Mouse (Mus musculus): ENCODE data around the gene Tesk1. TPM values are rescaled to one million over a fixed set of nuclear protein-coding genes. Genes with fewer than 3 reads are reported as not detected.
A peak's percentile ranks its signal among the peaks of the same experiment; 100 is the strongest.
"Not testable (repeated sequence)": the region's sequence is repeated elsewhere in the genome, so short reads cannot be mapped to it uniquely, and the experiment has no call there.

Tesk1 gene
- total RNA-seq, 2 experiments from 2014 or later, result 70.3 to 72.1 TPM

DNA sequence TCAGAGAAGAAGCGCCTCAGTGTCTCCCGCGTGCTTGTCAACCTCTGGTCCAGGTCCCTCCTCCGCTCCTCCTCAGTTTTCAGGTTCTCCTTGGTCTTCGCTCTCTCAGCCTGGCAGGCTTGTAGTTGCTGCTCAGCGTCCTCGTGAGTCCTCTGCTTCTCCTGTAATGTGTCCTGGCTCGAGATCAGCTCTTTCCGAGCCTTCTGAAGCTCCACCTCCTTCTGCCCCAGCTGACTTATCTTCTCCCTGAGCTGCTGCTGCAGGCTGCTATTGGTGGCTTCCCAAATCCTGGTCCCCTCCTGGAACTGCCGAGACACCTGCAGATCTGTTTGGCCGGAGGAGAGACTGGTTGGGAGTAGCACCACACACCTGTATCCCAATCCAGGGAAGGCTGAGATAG, 10.6 kb downstream of the Tesk1 start:
- DNase-seq (ENCODE audit: low spot score in 2 of 2), result no peak

GRCm38 (mm10) chr4:43453413-43453812, 11.7 kb downstream of the Tesk1 start:
- DNase-seq (ENCODE audit: low spot score in 2 of 2), result no peak

- DNase-seq (ENCODE audit: low spot score in 2 of 2), result no peak
Measured at GRCm38 (mm10) chr4:43454041-43454836, 12.5 kb downstream of the Tesk1 start, which contains the start of gene Cd72. Gene Cd72, minus strand, starts transcription at chr4:43454628.

GRCm38 (mm10) chr4:43456470-43456869, 14.7 kb downstream of the Tesk1 start:
- DNase-seq (ENCODE audit: low spot score in 2 of 2), result no peak

DNA sequence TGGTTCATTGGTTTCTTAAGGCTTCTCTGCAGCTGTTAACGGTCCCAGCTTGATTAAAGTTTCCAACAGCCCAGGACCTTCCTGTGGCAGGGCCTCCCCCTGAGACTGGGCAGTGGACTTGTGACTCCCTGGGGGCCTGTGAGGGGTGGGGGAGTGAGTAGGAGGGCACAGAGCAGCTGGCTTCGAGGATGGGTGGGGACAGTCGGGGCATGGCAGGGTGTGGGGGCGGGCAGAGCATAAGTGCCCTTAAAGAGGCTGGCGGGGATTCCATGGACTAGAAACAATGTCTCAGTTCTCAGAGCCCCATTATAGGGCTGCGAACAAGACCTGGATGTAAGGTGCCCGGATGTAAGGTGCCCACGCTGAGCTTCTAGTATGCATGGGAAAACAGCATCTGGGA, 15.4 kb downstream of the Tesk1 start:
- DNase-seq (ENCODE audit: low spot score in 2 of 2), result no peak

DNA sequence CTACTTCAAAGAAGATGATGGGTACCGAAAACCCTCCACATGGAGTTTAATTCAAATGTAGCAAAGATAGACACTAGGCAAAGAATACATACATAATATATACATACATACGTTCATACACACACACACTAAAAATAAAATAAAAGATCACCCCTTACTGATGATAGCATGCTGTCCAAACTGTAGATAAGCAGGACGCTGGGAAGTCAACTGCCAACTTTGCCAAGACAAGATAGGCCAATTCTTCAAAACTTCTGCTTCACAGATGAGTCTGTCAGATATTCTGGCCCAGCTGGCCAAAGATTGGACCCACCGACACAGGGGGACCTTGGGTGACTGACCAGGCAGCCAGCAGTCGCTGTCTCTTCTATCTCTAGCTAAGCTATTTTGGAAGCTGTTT, 21.4 kb downstream of the Tesk1 start:
- no peak for DNase-seq (ENCODE audit: low spot score in 2 of 2)

- no peak for DNase-seq (ENCODE audit: low spot score in 2 of 2)
Measured at GRCm38 (mm10) chr4:43465935-43466334, 24.2 kb downstream of the Tesk1 start.

DNA sequence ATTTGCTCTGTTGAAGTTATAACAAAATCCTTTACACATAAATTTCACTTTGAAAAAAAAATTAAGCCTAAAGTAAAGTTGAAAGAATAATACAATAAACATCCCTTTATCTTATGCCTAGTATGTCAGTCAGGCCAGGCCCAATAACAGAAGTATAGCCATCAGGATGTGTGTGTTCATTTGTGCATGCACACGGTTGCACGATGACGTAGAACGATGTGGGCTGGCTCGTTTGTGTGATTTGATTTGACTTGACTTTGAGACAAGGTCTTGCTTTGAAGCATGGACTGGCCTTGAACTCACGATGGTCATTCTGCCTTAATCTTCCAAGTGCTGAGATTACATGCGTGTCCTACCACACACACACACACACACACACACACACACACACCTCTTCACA, 25.1 kb downstream of the Tesk1 start:
- no peak for DNase-seq (ENCODE audit: low spot score in 2 of 2)

GRCm38 (mm10) chr4:43470301-43470700, 28.6 kb downstream of the Tesk1 start:
- DNase-seq (ENCODE audit: low spot score in 2 of 2), result no peak

GRCm38 (mm10) chr4:43473636-43474035, 31.9 kb downstream of the Tesk1 start:
- DNase-seq (ENCODE audit: low spot score in 2 of 2), result no peak

DNA sequence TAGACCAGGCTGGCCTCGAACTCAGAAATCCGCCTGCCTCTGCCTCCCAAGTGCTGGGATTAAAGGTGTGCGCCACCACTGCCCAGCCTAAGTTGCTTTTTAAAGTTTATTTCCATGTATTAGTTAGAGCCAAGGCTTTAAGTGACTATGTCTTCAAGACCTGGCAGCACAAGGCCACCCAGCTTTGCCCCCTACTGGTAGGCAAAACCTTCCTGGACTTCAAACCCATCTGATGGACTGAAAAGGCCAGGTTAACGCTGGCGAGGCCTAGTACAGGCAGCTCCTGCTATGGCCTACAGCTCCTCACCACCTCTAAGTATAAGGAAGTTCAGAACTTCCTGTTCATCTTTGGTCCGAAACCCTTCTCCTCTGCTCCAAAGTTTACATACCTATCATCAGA, 34.9 kb downstream of the Tesk1 start:
- no peak for DNase-seq (ENCODE audit: low spot score in 2 of 2)

DNA sequence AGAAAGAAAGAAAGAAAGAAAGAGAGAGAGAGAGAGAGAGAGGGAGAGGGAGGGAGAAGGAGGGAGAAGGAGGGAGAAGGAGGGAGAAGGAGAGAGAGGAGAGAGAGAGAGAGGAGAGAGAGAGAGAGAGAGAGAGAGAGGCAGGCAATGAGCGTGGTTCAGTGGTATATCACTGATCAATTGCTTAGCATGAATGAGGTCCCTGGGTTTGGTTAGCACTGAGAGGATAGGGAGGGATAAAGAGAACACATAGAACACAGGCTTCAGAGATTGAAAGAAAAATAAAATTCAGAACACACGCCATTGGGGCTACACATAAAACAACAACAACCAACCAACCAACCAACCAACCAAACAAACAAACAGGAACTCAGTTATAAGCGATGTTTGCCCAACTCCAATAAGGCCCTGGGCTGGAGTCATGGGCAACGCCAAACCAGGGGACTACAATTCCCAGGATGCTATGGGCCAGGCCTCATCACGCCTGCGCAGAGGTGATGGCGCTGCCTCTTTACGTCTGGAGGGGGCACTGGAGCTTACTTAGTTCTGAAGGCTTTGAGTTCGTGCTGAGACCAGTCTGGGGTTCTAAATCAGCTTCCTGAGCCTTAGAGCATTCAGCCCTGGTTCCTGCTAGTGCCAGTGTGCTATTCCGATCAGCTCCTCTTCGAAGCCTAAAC, 36.3 kb downstream of the Tesk1 start:
- DNase-seq (ENCODE audit: low spot score in 2 of 2), result peak; percentile 80 to 87

DNA sequence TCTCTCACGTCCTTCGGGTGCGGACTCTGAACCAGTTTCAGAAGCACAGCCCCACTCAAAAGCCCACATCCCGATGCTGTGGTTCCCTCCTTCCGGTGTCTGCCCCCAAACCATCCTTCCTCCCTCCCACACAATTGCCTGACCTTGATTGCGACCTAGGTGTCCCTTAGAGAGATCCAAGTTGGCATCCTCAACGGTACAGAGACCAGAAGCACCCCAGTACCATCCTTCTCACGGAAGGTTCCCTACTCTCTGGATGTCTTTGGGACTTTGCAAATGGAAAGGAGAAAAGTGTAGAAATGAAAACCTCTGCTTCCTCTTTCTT, 36.8 kb downstream of the Tesk1 start:
- DNase-seq (ENCODE audit: low spot score in 2 of 2), result no peak

GRCm38 (mm10) chr4:43478906-43479832, 37.4 kb downstream of the Tesk1 start:
- peak; percentile 69 to 75 for DNase-seq (ENCODE audit: low spot score in 2 of 2)

DNA sequence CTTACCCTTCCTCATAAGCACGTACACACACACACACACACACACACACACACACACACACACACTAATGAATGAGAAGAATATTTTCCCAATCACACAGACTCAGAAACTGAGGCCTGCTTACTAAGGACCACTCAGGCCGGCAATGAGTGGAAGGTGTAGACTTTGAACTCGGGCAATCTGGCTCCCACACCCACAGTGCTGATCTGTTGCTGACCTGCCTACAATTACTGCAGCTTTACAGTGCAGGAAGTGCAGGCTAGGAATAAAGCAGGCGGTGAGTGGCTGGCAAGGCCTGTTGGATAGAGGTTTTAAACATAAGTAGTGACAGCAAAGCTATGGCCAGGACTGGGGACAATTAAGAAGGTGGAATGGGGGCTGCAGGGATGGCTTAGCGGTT, 39.2 kb downstream of the Tesk1 start:
- DNase-seq (ENCODE audit: low spot score in 2 of 2), result no peak

DNA sequence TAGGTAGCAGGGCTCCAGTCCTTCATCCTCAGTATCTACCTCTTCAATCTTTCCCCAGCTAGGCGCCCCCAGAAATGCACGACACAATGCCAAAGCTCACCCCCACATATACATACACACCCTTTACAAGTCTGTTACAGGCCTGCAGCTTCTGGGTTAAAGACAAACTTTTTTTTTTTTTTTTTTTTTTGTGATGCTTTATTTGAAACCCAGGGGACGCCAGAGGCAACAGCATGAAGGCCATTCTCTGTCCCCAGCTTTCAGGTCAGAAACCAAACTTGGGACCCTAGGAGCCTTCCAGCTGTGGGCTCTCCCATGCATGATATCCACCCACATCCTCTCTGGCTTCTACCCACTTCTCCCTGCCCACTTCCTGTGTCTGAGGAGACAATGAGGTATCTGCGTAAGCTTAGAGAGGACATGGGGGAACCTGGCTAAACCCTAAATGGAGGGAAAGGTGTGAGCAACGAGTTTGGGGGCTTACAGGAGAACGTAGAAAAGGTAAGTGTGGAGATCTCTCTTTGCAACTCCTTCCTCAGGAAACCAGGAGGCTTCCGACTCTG, 40.2 kb downstream of the Tesk1 start:
- DNase-seq (ENCODE audit: low spot score in 2 of 2), result no peak

GRCm38 (mm10) chr4:43482591-43482990, 40.9 kb downstream of the Tesk1 start:
- DNase-seq (ENCODE audit: low spot score in 2 of 2), result no peak

DNA sequence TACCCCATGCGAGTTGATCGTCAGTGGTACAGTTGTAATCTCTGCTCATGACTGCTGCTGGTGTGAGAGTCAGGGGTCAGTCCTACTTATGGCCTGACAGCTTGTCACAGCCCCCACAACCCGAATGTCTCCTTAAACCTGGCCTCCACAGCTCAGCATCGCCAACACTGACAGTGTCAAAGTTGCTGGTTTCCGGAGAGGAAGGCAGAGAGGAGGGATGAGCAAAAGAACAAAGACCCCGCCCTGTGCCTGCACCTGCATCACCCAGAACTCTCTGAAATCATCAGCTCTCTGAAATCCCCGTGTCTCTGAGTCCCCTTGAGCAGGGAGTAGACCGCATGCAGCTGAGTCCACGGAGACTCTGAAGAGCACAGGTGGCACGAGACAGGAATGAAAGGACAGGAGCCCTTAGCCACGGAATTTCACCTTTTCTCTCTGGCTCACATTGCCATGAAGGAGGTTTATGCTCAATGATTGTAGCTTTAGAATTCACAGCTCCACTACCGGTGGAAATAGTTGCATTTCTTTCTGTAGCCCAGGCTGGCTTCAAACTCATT, 41.9 kb downstream of the Tesk1 start, which contains the start of gene Sit1:
TSS of gene Sit1 (minus strand) at position 200 of the 557 bp plus-strand sequence.
- no peak for DNase-seq (ENCODE audit: low spot score in 2 of 2)

- not testable (repeated sequence) for DNase-seq (ENCODE audit: low spot score in 2 of 2)
Measured at GRCm38 (mm10) chr4:43485666-43486065, 43.9 kb downstream of the Tesk1 start.

- DNase-seq (ENCODE audit: low spot score in 2 of 2), result no peak
Measured at GRCm38 (mm10) chr4:43489611-43490010, 47.9 kb downstream of the Tesk1 start.

- DNase-seq (ENCODE audit: low spot score in 2 of 2), result no peak
Measured at GRCm38 (mm10) chr4:43490801-43491200, 49.1 kb downstream of the Tesk1 start.
